Mouse (Mus musculus) embryonic facial prominence, embryonic 10.5 days (tissue): ENCODE measurements around the gene Ccer2. TPM values are rescaled to one million over a fixed set of nuclear protein-coding genes. Genes with fewer than 3 reads are reported as not detected.

Source experiments
- DNase-seq: peaks from one replicate; pipeline ENCODE4 v3.0.0-alpha.2; 2017; ENCODE audit warnings: low spot score
- H3K27ac ChIP-seq: fragments of 300-500 bp; sonication (generic); replicated peaks from 2 replicates; pipeline ENCODE4 v1.5.1; 2016; ENCODE audit warnings: mild to moderate bottlenecking
- H3K27me3 ChIP-seq: fragments of 300-500 bp; sonication (generic); replicated peaks from 2 replicates; pipeline ENCODE4 v1.6.1; 2016; ENCODE audit warnings: low read depth, mild to moderate bottlenecking; ENCODE audit not compliant: poor library complexity, severe bottlenecking
- H3K36me3 ChIP-seq: fragments of 300-500 bp; sonication (generic); replicated peaks from 2 replicates; pipeline ENCODE4 v1.6.1; 2016; ENCODE audit warnings: mild to moderate bottlenecking, moderate library complexity
- H3K4me1 ChIP-seq: fragments of 300-500 bp; sonication (generic); 2 replicates; pipeline ENCODE4 v1.6.1; 2016
- H3K4me3 ChIP-seq: fragments of 300-500 bp; sonication (generic); 2 replicates; pipeline ENCODE4 v1.5.1; 2016; ENCODE audit warnings: mild to moderate bottlenecking, moderate library complexity
- H3K9me3 ChIP-seq: fragments of 300-500 bp; sonication (generic); 2 replicates; pipeline ENCODE4 v1.6.1; 2016; ENCODE audit warnings: mild to moderate bottlenecking
- WGBS: fragments of 180-500 bp; shearing (Covaris S2); methylation state at CpG from one replicate; pipeline ENCODE4 v1.1.7; 2016; 5-methylcytosine and 5-hydroxymethylcytosine counted together
- polyA plus RNA-seq: library from polyadenylated mRNA; unstranded; fragments of >200 nt; fragmentation: Nextera tagmentation; extraction: Ambion mirVana; gene quantifications from 2 replicates; pipeline ENCODE4 v1.2.1, GENCODE M21; 2016

Gene Ccer2
- polyA plus RNA-seq, 1 experiment from 2014 or later: 2.1 TPM

DNA sequence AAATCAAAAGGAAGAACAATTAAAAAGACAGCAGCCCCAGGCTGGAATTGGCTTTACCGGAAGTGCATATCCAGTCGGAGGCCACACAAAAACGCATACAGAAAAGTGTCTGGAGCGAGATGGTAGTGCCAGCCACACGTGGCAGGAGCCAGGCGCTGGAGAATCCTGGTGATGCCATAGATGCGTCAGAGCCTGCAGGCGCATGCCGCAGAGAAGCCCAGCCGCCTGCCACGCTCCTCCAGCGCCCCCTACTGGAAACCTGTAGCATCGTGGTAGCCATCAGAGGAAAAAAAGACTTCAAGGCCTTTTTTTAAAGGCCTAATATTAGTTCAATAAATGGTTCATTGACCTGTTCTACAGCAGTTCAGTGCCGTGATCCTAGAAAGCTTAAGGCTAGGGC, 29.4 kb upstream of the Ccer2 start:
- DNase-seq: peak; percentile 86
- Histone ChIP-seq H3K27ac (no peak overlapping the region), H3K9me3 (peaks cover 10% of the 10 kb centered on the region), H3K27me3 (peaks cover 10% of the 10 kb centered on the region), H3K36me3 (peaks cover 22% of the 10 kb centered on the region), H3K4me3 (no peak overlapping the region), H3K4me1 (no peaks in the 10 kb centered on the region)
- WGBS: 8% methylated on average over 14 of the region's 14 CpGs

DNA sequence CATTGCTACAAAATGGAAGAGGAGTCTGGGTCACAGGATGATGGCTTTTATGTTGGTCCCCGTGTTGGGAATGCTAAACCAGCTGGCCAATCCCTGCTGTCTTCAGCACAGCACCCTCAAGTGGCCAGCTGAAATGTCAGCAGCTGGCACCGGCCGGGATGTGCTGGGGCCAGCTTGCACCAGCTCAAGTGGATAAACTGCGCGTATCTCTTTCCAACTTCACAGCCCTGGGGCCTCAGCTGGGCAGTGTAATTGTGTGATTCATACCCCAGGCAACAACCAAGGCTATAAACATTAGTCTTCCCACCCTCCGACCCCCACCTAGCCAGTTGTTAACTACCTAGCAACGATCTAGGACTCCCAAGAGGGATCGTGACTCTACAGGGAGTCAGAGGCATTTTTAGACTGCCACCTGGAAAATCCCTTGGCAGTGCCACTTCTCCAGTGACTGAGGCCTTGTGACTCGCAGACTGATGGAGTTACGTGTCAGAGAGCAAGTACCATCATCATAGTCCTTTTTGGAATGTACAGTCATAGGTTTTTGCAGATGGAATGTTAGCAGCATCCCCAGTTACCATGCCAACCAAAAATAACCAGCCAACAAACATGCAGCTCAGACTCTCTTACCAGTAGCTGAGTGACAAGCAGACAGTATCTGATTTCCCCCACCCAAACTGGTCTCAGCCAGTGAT, 28.2 kb upstream of the Ccer2 start:
- peaks cover 13% of the 10 kb centered on the region for H3K9me3 ChIP-seq
- no peak overlapping the region for H3K27ac ChIP-seq
- peaks cover 23% of the 10 kb centered on the region for H3K36me3 ChIP-seq
- peaks cover 7% of the 10 kb centered on the region for H3K4me1 ChIP-seq
- DNase-seq: peak; percentile 24
- H3K4me3 ChIP-seq: no peak overlapping the region
- WGBS: 57% methylated on average over 10 of the region's 10 CpGs
- peaks cover 18% of the 10 kb centered on the region for H3K27me3 ChIP-seq

DNA sequence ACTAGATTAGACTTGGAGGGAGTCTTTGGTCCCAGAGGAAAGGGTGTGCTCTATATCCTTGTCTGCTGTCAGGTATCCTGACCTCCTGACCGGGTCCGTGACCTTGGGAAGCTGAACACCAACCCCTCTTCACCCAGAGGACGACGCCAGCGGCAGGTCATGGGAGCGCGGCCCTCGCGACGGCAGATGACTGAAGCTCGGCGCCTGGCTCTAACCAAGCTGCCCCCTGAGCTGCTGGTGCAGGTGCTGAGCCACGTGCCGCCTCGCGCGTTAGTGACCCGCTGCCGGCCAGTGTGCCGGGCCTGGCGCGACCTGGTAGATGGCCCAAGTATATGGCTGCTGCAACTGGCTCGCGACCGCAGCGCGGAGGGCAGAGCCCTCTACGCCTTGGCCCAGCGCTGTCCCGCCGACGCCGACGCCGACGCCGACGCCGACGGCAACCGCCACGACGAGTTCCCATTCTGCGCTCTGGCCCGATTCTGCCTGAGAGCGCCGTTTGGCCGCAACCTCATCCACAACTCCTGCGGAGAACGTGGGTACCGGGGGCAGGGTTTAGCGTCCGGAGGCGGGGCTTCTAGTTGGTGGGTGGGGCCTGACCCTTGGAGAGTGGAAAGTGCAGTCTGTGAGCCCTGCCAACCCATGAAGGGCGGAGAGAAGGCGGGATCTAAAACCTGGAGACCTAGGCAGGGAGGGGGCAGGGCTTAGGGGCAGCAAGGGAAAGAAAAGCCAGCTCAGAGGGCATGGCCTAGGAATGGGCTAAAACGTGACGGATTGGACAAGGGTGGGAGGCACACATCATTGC, 23.4 kb upstream of the Ccer2 start:
- peak overlapping the region; percentile 76 for H3K27ac ChIP-seq
- peak overlapping the region; percentile 61 for H3K4me3 ChIP-seq
- H3K4me1 ChIP-seq: peaks cover 18% of the 10 kb centered on the region
- peaks cover 38% of the 10 kb centered on the region for H3K36me3 ChIP-seq
- H3K27me3 ChIP-seq: peaks cover 18% of the 10 kb centered on the region
- peak; percentile 90 for DNase-seq
- peaks cover 13% of the 10 kb centered on the region for H3K9me3 ChIP-seq
- 3% methylated on average over 58 of the region's 58 CpGs for WGBS

DNA sequence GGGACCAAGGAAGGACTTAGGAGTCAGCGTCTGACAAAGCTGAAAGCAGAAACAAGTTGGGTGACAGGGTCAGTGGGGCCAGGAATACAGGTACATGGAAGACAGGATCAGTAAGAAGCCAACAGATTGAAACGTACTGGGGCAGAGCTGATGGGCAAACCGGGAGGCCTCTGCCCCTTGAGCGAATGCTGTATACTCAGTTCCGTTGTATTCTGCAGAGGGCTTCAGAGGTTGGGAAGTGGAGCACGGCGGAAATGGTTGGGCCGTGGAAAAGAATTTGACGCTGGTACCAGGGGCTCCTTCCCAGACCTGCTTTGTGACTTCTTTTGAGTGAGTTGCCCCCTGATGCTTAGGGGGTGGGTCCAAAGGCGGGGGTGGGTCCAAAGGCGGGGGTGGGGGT, 22.8 kb upstream of the Ccer2 start:
- peak overlapping the region; percentile 76 for H3K27ac ChIP-seq
- no peak for DNase-seq
- peaks cover 18% of the 10 kb centered on the region for H3K4me1 ChIP-seq
- peaks cover 18% of the 10 kb centered on the region for H3K27me3 ChIP-seq
- peaks cover 13% of the 10 kb centered on the region for H3K9me3 ChIP-seq
- peak overlapping the region; percentile 61 for H3K4me3 ChIP-seq
- 6% methylated on average over 11 of the region's 11 CpGs for WGBS
- H3K36me3 ChIP-seq: peaks cover 45% of the 10 kb centered on the region

DNA sequence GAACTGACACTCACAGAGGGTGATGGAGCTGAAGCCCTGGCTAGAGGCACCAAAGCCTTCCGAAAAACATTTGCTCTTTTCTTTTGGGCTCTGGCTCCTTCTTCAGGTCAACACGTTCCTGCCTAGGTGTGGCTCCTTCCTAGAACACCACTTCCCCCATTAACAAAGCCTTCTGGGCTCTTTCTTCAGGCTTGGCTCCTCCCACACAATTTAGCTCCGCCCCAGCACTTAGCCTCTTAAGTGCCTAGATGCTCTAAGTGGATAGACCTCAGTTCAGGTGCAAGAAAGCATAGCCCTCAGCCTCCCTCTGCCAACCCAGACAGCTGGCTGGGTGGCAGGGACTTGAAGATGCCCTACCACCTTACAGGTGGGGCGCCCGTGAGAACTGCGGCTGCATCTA, 20.3 kb upstream of the Ccer2 start:
- WGBS: 80% methylated on average over 6 of the region's 6 CpGs
- Histone ChIP-seq H3K27ac (no peak overlapping the region), H3K4me3 (no peak overlapping the region), H3K4me1 (peaks cover 22% of the 10 kb centered on the region), H3K9me3 (peaks cover 12% of the 10 kb centered on the region), H3K27me3 (peaks cover 18% of the 10 kb centered on the region), H3K36me3 (peaks cover 65% of the 10 kb centered on the region)
- DNase-seq: no peak

GRCm38 (mm10) chr7:28739829-28740228, 16.1 kb upstream of the Ccer2 start:
- Histone ChIP-seq H3K4me3 (peak overlapping the region; percentile 16; the same call in 1 of the 2 replicates), H3K27me3 (no peaks in the 10 kb centered on the region), H3K36me3 (peaks cover 65% of the 10 kb centered on the region), H3K9me3 (no peaks in the 10 kb centered on the region), H3K4me1 (peaks cover 19% of the 10 kb centered on the region), H3K27ac (no peak overlapping the region)
- no peak for DNase-seq
- 94% methylated on average over 21 of the region's 21 CpGs for WGBS

- peak overlapping the region; percentile 95 for H3K27ac ChIP-seq
- H3K27me3 ChIP-seq: no peaks in the 10 kb centered on the region
- H3K4me3 ChIP-seq: peak overlapping the region; percentile 74
- no peak for DNase-seq
- H3K4me1 ChIP-seq: peaks cover 20% of the 10 kb centered on the region
- H3K36me3 ChIP-seq: peaks cover 63% of the 10 kb centered on the region
- 42% methylated on average over 9 of the region's 9 CpGs for WGBS
- H3K9me3 ChIP-seq: no peaks in the 10 kb centered on the region
These were observed 15.0 kb upstream of the Ccer2 start for GRCm38 (mm10) chr7:28740949-28741348.

- H3K4me3 ChIP-seq: peak overlapping the region; percentile 74
- H3K36me3 ChIP-seq: peaks cover 63% of the 10 kb centered on the region
- no peaks in the 10 kb centered on the region for H3K9me3 ChIP-seq
- H3K27me3 ChIP-seq: no peaks in the 10 kb centered on the region
- DNase-seq: no peak
- peak overlapping the region; percentile 95 for H3K27ac ChIP-seq
- WGBS: 2% methylated on average over 13 of the region's 13 CpGs
- peaks cover 23% of the 10 kb centered on the region for H3K4me1 ChIP-seq
These were observed 14.6 kb upstream of the Ccer2 start for GRCm38 (mm10) chr7:28741368-28741708.

DNA sequence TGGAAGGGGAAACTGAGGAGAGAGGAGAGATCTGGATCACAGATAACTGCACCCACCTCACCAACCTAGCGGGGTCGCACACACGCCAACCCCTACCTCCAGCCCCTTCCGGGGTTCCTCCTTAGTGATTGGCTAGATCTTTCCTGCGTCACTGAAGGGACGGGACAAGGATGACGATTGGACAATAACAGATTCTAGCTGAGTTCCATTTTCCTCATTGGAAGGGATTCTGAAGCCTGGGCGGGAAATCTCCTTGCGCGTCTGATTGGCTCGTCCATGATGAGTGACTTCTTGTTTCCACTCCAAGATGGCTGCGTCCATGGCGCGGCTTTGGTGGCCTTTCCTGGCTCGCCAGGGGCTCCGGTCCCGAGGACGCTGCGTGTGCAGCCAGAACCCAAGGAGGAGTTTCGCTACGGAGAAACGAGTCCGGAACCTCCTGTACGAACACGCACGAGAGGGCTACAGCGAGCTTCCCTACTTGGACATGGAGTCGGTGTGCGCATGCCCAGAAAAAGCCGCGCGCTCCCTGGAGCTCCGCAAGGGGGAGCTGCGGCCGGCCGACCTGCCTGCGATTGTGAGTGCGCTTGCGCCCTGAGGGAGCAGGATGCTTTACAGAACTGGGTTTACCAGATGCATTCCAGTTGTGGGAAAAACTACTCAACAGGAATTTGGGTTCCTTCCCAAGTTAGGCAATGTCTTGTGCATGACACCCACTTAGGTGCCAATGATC, 14.1 kb upstream of the Ccer2 start, which contains the start of the genes Mrps12 and Sars2:
Gene Mrps12, minus strand, starts transcription at position 112 of the 730 bp plus-strand sequence.
Gene Sars2, plus strand, starts transcription at position 284 of the 730 bp plus-strand sequence.
- Histone ChIP-seq H3K27me3 (no peaks in the 10 kb centered on the region), H3K4me3 (peak within 1 kb of the TSS; percentile 74), H3K9me3 (no peaks in the 10 kb centered on the region), H3K27ac (peak within 1 kb of the TSS; percentile 95), H3K36me3 (peaks cover 63% of the 10 kb centered on the region), H3K4me1 (peaks cover 23% of the 10 kb centered on the region)
- WGBS: under 1% methylated on average over 39 of the region's 39 CpGs
- DNase-seq: peak; percentile 94

GRCm38 (mm10) chr7:28749935-28750334, 6.0 kb upstream of the Ccer2 start:
- H3K4me3 ChIP-seq: no peak overlapping the region
- peaks cover 15% of the 10 kb centered on the region for H3K4me1 ChIP-seq
- peaks cover 80% of the 10 kb centered on the region for H3K36me3 ChIP-seq
- H3K27me3 ChIP-seq: no peaks in the 10 kb centered on the region
- no peaks in the 10 kb centered on the region for H3K9me3 ChIP-seq
- DNase-seq: no peak
- H3K27ac ChIP-seq: no peak overlapping the region
- WGBS: 95% methylated on average over 7 of the region's 7 CpGs

- no peak for DNase-seq
- peaks cover 61% of the 10 kb centered on the region for H3K36me3 ChIP-seq
- H3K9me3 ChIP-seq: no peaks in the 10 kb centered on the region
- peaks cover 24% of the 10 kb centered on the region for H3K27me3 ChIP-seq
- 83% methylated on average over 13 of the region's 13 CpGs for WGBS
- H3K27ac ChIP-seq: no peak overlapping the region
- H3K4me3 ChIP-seq: no peak overlapping the region
- peaks cover 8% of the 10 kb centered on the region for H3K4me1 ChIP-seq
These were observed 2.6 kb downstream of the Ccer2 start for GRCm38 (mm10) chr7:28758623-28759022.

DNA sequence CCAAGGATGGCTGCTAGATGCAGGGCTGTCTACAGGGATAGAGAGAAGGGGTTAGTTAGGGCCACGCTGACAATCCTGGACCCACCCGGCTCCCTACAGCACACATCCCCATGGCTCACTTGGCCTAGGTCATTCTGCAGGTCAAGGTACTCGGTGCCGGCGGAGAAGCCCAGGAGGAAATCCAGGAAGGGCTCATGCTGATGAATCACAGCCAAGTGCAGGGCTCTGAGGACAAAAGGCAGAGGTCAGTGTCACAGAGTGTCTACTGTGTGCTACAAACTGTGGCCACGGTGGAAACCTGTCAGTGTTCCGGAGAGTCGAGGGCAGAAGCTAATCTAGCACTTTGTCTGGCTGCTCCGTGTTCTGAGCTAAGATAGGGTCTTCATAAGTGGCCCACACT, 5.9 kb downstream of the Ccer2 start:
- H3K27me3 ChIP-seq: peaks cover 6% of the 10 kb centered on the region
- H3K27ac ChIP-seq: no peak overlapping the region
- no peak for DNase-seq
- WGBS: 91% methylated on average over 9 of the region's 9 CpGs
- peaks cover 12% of the 10 kb centered on the region for H3K4me1 ChIP-seq
- no peaks in the 10 kb centered on the region for H3K9me3 ChIP-seq
- H3K36me3 ChIP-seq: peaks cover 53% of the 10 kb centered on the region
- no peak overlapping the region for H3K4me3 ChIP-seq
